Mouse (Mus musculus) embryonic facial prominence, embryonic 14.5 days (tissue): ENCODE data around the gene Capn13. TPM values are rescaled to one million over a fixed set of nuclear protein-coding genes. Genes with fewer than 3 reads are reported as not detected.

ENCODE experiments used
- ATAC-seq: fragments of 200-750 bp; cut with Nextera tagmentation; 2 replicates; pipeline ENCODE4 v1.8.0; 2017; ENCODE audit warnings: low read depth, moderate number of reproducible peaks, moderate TSS enrichment
- DNase-seq: peaks from one replicate; pipeline ENCODE4 v3.0.0-alpha.2; 2015; ENCODE audit warnings: low spot score
- H3K27ac ChIP-seq: fragments of 300-500 bp; sonication (generic); replicated peaks from 2 replicates; pipeline ENCODE4 v1.5.1; 2014; ENCODE audit warnings: low read depth, mild to moderate bottlenecking, low read length, moderate library complexity
- H3K27me3 ChIP-seq: fragments of 300-500 bp; sonication (generic); replicated peaks from 2 replicates; pipeline ENCODE4 v1.6.1; 2014; ENCODE audit warnings: low read length; ENCODE audit not compliant: control insufficient read depth, insufficient read depth
- H3K36me3 ChIP-seq: fragments of 300-500 bp; sonication (generic); 2 replicates; pipeline ENCODE4 v1.6.1; 2014; ENCODE audit warnings: low read length, mixed read lengths; ENCODE audit not compliant: control insufficient read depth, insufficient read depth
- H3K4me1 ChIP-seq: fragments of 300-500 bp; sonication (generic); 2 replicates; pipeline ENCODE4 v1.6.1; 2014; ENCODE audit warnings: antibody characterized with exemption, low read length; ENCODE audit not compliant: control insufficient read depth, insufficient read depth
- H3K4me2 ChIP-seq: fragments of 300-500 bp; sonication (generic); 2 replicates; pipeline ENCODE4 v1.6.1; 2014; ENCODE audit warnings: low read depth, mild to moderate bottlenecking, low read length, moderate library complexity, mixed read lengths
- H3K4me3 ChIP-seq: fragments of 300-500 bp; sonication (generic); 2 replicates; pipeline ENCODE4 v1.5.1; 2014; ENCODE audit warnings: low read depth, mild to moderate bottlenecking, low read length
- H3K9ac ChIP-seq: fragments of 300-500 bp; sonication (generic); 2 replicates; pipeline ENCODE4 v1.6.1; 2014; ENCODE audit warnings: low read depth, mild to moderate bottlenecking, low read length, moderate library complexity, mixed read lengths
- H3K9me3 ChIP-seq: fragments of 300-500 bp; sonication (generic); 2 replicates; pipeline ENCODE4 v1.6.1; 2016; ENCODE audit warnings: low read length; ENCODE audit not compliant: control insufficient read depth
- WGBS: fragments of 180-500 bp; shearing (Covaris S2); extraction: QIAGEN DNeasy Blood & Tissue Kit; methylation state at CpG from one replicate; pipeline ENCODE4 v1.1.7; 2014; 5-methylcytosine and 5-hydroxymethylcytosine counted together
- polyA plus RNA-seq: library from polyadenylated mRNA; unstranded; fragments of >200 nt; fragmentation: Nextera tagmentation; extraction: Ambion mirVana; gene quantifications from 2 replicates; pipeline ENCODE4 v1.2.1, GENCODE M21; 2014

Capn13 gene
- polyA plus RNA-seq, 1 experiment from 2014 or later = 0.08 TPM

DNA sequence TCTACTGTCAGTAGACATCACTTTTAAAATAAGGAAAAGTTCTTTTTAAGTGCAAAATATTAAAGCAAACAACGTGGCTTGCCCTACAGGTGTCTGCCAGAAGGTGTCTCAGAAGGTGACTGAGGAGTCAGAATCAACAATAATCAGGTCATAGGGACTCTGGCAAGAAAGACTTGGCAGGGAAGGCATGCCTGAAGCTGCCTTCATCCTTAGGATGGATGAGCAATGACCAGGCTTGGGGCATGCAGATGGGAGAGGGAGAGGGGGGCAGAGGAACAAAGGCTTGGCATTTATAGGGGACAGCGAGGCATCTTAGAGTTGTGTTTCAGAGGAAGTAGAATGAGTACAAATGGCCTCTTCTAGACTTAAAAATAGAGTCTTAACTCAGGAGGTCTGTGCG lies 76.7 kb downstream of the Capn13 start:
- no peak for DNase-seq
- 68% methylated on average over 3 of the region's 3 CpGs for WGBS
- no peak for ATAC-seq

DNA sequence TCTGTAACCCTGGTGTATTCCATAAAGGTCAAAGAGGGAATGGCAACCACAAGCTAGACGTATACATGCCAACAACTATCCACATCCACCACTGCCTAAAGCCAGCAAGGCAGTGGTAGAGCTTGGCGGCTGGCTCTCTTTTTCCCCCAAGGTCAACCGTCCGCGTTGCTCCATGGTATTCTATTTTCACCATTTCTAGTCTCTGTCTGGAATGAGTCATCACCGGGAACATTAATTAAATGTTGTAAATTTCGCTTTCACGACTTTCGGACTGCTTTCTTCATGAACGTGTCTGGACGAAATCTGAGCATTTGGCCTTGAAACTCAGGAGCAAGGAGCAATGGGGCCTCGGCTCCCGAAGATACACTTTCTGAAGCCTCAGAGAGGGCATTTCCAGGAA lies 85.9 kb downstream of the Capn13 start:
- Histone ChIP-seq H3K27ac (no peak overlapping the region), H3K4me1 (no peaks in the 10 kb centered on the region), H3K36me3 (no peaks in the 10 kb centered on the region), H3K9me3 (no peaks in the 10 kb centered on the region), H3K4me3 (no peak overlapping the region), H3K9ac (no peak overlapping the region), H3K4me2 (no peak overlapping the region), H3K27me3 (no peaks in the 10 kb centered on the region)
- no peak for ATAC-seq
- no peak for DNase-seq
- 89% methylated on average over 13 of the region's 13 CpGs for WGBS

More for the DNA sequence above, 76.7 kb downstream of the Capn13 start:
- Histone ChIP-seq H3K27ac (no peak overlapping the region), H3K4me3 (no peak overlapping the region), H3K4me1 (no peaks in the 10 kb centered on the region), H3K9ac (no peak overlapping the region), H3K36me3 (no peaks in the 10 kb centered on the region), H3K9me3 (no peaks in the 10 kb centered on the region), H3K4me2 (no peak overlapping the region), H3K27me3 (no peaks in the 10 kb centered on the region)

- DNase-seq = no peak
- H3K4me1 ChIP-seq = no peaks in the 10 kb centered on the region
- ATAC-seq = no peak
- no peak overlapping the region for H3K4me3 ChIP-seq
- no peaks in the 10 kb centered on the region for H3K36me3 ChIP-seq
- no peak overlapping the region for H3K4me2 ChIP-seq
- no peaks in the 10 kb centered on the region for H3K27me3 ChIP-seq
- no peak overlapping the region for H3K27ac ChIP-seq
- WGBS = 89% methylated on average over 5 of the region's 5 CpGs
- no peak overlapping the region for H3K9ac ChIP-seq
- H3K9me3 ChIP-seq = no peaks in the 10 kb centered on the region
Observed at GRCm38 (mm10) chr17:73311491-73311890, 89.2 kb downstream of the Capn13 start.

DNA sequence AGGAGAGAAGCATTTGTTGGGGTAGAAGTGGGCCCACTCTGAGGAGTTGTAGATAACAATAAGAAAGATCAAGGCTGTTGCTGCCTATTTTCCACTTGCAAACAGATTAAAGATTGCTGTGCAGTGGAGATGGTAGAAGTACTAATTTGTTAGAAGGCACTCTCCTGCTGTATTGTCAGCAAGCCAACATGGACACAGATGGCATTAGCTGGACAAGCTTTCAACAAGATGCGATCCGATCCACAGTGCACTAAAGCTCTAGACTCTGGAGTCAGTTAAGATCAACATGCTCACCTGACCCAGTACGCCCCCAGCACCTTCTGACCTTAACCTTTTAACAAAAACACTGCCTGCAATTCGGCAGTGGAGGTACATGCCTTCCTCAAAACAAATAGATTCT lies 92.0 kb downstream of the Capn13 start:
- no peaks in the 10 kb centered on the region for H3K9me3 ChIP-seq
- DNase-seq = no peak
- no peak overlapping the region for H3K4me2 ChIP-seq
- no peaks in the 10 kb centered on the region for H3K27me3 ChIP-seq
- H3K9ac ChIP-seq = no peak overlapping the region
- H3K4me1 ChIP-seq = no peaks in the 10 kb centered on the region
- no peak overlapping the region for H3K27ac ChIP-seq
- WGBS = 81% methylated on average over 4 of the region's 4 CpGs
- no peaks in the 10 kb centered on the region for H3K36me3 ChIP-seq
- H3K4me3 ChIP-seq = no peak overlapping the region
- no peak for ATAC-seq

- H3K27ac ChIP-seq = no peak overlapping the region
- no peaks in the 10 kb centered on the region for H3K27me3 ChIP-seq
- no peaks in the 10 kb centered on the region for H3K36me3 ChIP-seq
- ATAC-seq (no peak), DNase-seq (no peak)
- no peak overlapping the region for H3K4me3 ChIP-seq
- no peaks in the 10 kb centered on the region for H3K9me3 ChIP-seq
- H3K4me2 ChIP-seq = no peak overlapping the region
- H3K9ac ChIP-seq = no peak overlapping the region
- 44% methylated on average over 7 of the region's 7 CpGs for WGBS
- H3K4me1 ChIP-seq = no peaks in the 10 kb centered on the region
Observed at GRCm38 (mm10) chr17:73306626-73307025, 94.0 kb downstream of the Capn13 start.

- no peak overlapping the region for H3K27ac ChIP-seq
- 57% methylated on average over 9 of the region's 9 CpGs for WGBS
- no peaks in the 10 kb centered on the region for H3K9me3 ChIP-seq
- DNase-seq (peak; percentile 89), ATAC-seq (no peak)
- H3K4me1 ChIP-seq = no peaks in the 10 kb centered on the region
- no peak overlapping the region for H3K4me2 ChIP-seq
- H3K9ac ChIP-seq = no peak overlapping the region
- no peak overlapping the region for H3K4me3 ChIP-seq
- H3K36me3 ChIP-seq = no peaks in the 10 kb centered on the region
- no peaks in the 10 kb centered on the region for H3K27me3 ChIP-seq
Observed at GRCm38 (mm10) chr17:73305622-73306021, 95.0 kb downstream of the Capn13 start.

- no peaks in the 10 kb centered on the region for H3K36me3 ChIP-seq
- no peaks in the 10 kb centered on the region for H3K27me3 ChIP-seq
- H3K9ac ChIP-seq = no peak overlapping the region
- H3K4me3 ChIP-seq = no peak overlapping the region
- DNase-seq (no peak), ATAC-seq (no peak)
- no peak overlapping the region for H3K4me2 ChIP-seq
- 68% methylated on average over 19 of the region's 19 CpGs for WGBS
- H3K4me1 ChIP-seq = no peaks in the 10 kb centered on the region
- H3K9me3 ChIP-seq = no peaks in the 10 kb centered on the region
- no peak overlapping the region for H3K27ac ChIP-seq
Observed at GRCm38 (mm10) chr17:73304086-73304812, 96.4 kb downstream of the Capn13 start.

DNA sequence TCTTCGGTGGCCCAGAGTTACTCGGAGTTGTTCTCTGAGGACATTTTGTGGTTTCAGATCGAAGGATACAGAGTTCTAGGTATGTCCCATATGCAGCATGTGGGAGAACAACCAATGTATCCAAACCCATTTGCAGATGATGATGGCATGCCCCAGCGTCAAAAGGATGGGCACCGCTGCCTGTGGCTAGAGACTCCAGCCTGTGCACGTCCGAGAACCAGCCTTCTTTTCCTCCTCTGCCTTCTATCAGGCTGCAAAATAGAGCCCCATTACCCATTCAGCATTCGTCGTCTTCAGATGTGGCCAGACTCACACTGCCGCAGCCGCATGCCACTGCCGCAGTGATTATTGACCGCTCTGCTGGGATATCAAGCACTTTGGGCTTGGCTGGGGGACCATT lies 97.0 kb downstream of the Capn13 start:
- 74% methylated on average over 13 of the region's 13 CpGs for WGBS
- no peaks in the 10 kb centered on the region for H3K9me3 ChIP-seq
- no peak for ATAC-seq
- no peak overlapping the region for H3K9ac ChIP-seq
- no peaks in the 10 kb centered on the region for H3K27me3 ChIP-seq
- H3K27ac ChIP-seq = no peak overlapping the region
- no peak for DNase-seq
- no peaks in the 10 kb centered on the region for H3K36me3 ChIP-seq
- no peak overlapping the region for H3K4me3 ChIP-seq
- H3K4me1 ChIP-seq = no peaks in the 10 kb centered on the region
- no peak overlapping the region for H3K4me2 ChIP-seq

GRCm38 (mm10) chr17:73303217-73303616 lies 97.4 kb downstream of the Capn13 start:
- Histone ChIP-seq H3K4me2 (no peak overlapping the region), H3K36me3 (no peaks in the 10 kb centered on the region), H3K27me3 (no peaks in the 10 kb centered on the region), H3K9ac (no peak overlapping the region), H3K27ac (no peak overlapping the region), H3K4me1 (no peaks in the 10 kb centered on the region), H3K9me3 (no peaks in the 10 kb centered on the region), H3K4me3 (no peak overlapping the region)
- ATAC-seq (0 out of 2 replicates have a peak, but pooled peaks have one; percentile 20), DNase-seq (peak; percentile 76)
- WGBS = 31% methylated on average over 5 of the region's 5 CpGs
